Mouse (Mus musculus) ES-Bruce4 (cell line): Measurements from ENCODE around the gene Urb2.

Experiments
- CTCF ChIP-seq: IDR thresholded peaks from one replicate; pipeline ENCODE4 v1.8.1; 2011; ENCODE audit warnings: low read depth, low read length
- EP300 ChIP-seq: IDR thresholded peaks from 2 replicates; pipeline ENCODE4 v1.6.1; 2011; ENCODE audit warnings: low read depth, low read length; ENCODE audit not compliant: insufficient read depth
- POLR2A ChIP-seq: IDR thresholded peaks from one replicate; pipeline ENCODE4 v1.8.1; 2011; ENCODE audit warnings: low read length; ENCODE audit not compliant: insufficient read depth

- TF ChIP-seq CTCF (no peak), POLR2A (no peak), EP300 (no peak)
Observed at GRCm38 (mm10) chr8:124027831-124028230, 6.5 kb downstream of the Urb2 start.
